Mouse (Mus musculus) MEL (cell line): ENCODE data around the gene Asb2. TPM values are rescaled to one million over a fixed set of nuclear protein-coding genes. Genes with fewer than 3 reads are reported as not detected.

ENCODE experiments used
- DNase-seq: peaks from one replicate; pipeline ENCODE4 v3.0.0; 2011; ENCODE audit warnings: low read depth, low spot score
- H3K27ac ChIP-seq: 2 replicates; pipeline ENCODE4 v1.5.1; 2012; ENCODE audit warnings: low read depth, mild to moderate bottlenecking, control low read depth, low read length, moderate library complexity; ENCODE audit not compliant: control insufficient read depth
- H3K27me3 ChIP-seq, 2 experiments: fragments of 150-350 bp in 1 of 2; sonication (generic) in 1 of 2; 2 replicates each; pipeline ENCODE4 v1.6.1; 2012; ENCODE audit warnings: low read length in 2 of 2, mild to moderate bottlenecking in 2 of 2, improper control_type of control experiment in 1 of 2, moderate library complexity in 1 of 2; ENCODE audit not compliant: insufficient read depth in 2 of 2, control insufficient read depth in 1 of 2
- H3K36me3 ChIP-seq, 2 experiments: 2 replicates each; pipeline ENCODE4 v1.6.1; 2012 to 2014; ENCODE audit warnings: low read length in 2 of 2, improper control_type of control experiment in 1 of 2, inconsistent platforms in 1 of 2, mild to moderate bottlenecking in 1 of 2; ENCODE audit not compliant: insufficient read depth in 2 of 2, control insufficient read depth in 1 of 2
- H3K4me1 ChIP-seq, 2 experiments: fragments of 150-350 bp in 1 of 2; sonication (generic) in 1 of 2; 2 replicates each; pipeline ENCODE4 v1.6.1; 2012; ENCODE audit warnings: low read length in 2 of 2, improper control_type of control experiment in 1 of 2, mild to moderate bottlenecking in 1 of 2; ENCODE audit not compliant: insufficient read depth in 2 of 2, control insufficient read depth in 1 of 2
- H3K4me3 ChIP-seq, 2 experiments: fragments of 150-350 bp in 1 of 2; sonication (generic) in 1 of 2; 2 replicates each; pipeline ENCODE4 v1.5.1; 2012; ENCODE audit warnings: low read depth in 2 of 2, low read length in 2 of 2, mild to moderate bottlenecking in 2 of 2, moderate library complexity in 2 of 2, control low read depth in 1 of 2, improper control_type of control experiment in 1 of 2; ENCODE audit not compliant: control insufficient read depth in 1 of 2, insufficient read depth in 1 of 2
- H3K79me2 ChIP-seq: 2 replicates; pipeline ENCODE4 v1.6.1; 2012; ENCODE audit warnings: mild to moderate bottlenecking, low read length, moderate library complexity; ENCODE audit not compliant: control insufficient read depth, poor library complexity, insufficient read depth
- H3K9ac ChIP-seq: 2 replicates; pipeline ENCODE4 v1.6.1; 2012; ENCODE audit warnings: low read depth, mild to moderate bottlenecking, control low read depth, low read length, moderate library complexity; ENCODE audit not compliant: control insufficient read depth, poor library complexity, severe bottlenecking
- H3K9me3 ChIP-seq: fragments of 150-350 bp; sonication (generic); replicated peaks from 2 replicates; pipeline ENCODE4 v1.6.1; 2012; ENCODE audit warnings: mild to moderate bottlenecking, low read length, improper control_type of control experiment, moderate library complexity; ENCODE audit not compliant: insufficient read depth
- BHLHE40 ChIP-seq: IDR thresholded peaks from 2 replicates; pipeline ENCODE4 v1.6.1; 2012; ENCODE audit warnings: low read depth, mild to moderate bottlenecking, inconsistent platforms, low read length, improper control_type of control experiment, borderline replicate concordance
- CHD1 ChIP-seq: IDR thresholded peaks from 2 replicates; pipeline ENCODE4 v1.6.1; 2012; ENCODE audit warnings: low read depth, mild to moderate bottlenecking, inconsistent platforms, low read length, improper control_type of control experiment
- CHD2 ChIP-seq: IDR thresholded peaks from 2 replicates; pipeline ENCODE4 v1.6.1; 2011; ENCODE audit warnings: low read length, improper control_type of control experiment
- CTCF ChIP-seq, 3 experiments: IDR thresholded peaks in 2 of 3; conservative IDR thresholded peaks in 1 of 3; 2 replicates each; pipeline ENCODE4 v1.5.1; 2011 to 2012; ENCODE audit warnings: low read length in 3 of 3, low read depth in 2 of 3, mild to moderate bottlenecking in 2 of 3, improper control_type of control experiment in 1 of 3, inconsistent platforms in 1 of 3, mixed read lengths in 1 of 3, moderate library complexity in 1 of 3; ENCODE audit not compliant: control insufficient read depth in 1 of 3, insufficient read depth in 1 of 3, poor library complexity in 1 of 3, severe bottlenecking in 1 of 3
- E2F4 ChIP-seq: IDR thresholded peaks from 2 replicates; pipeline ENCODE4 v1.6.1; 2011; ENCODE audit warnings: low read depth, low read length, improper control_type of control experiment, borderline replicate concordance
- ETS1 ChIP-seq: IDR thresholded peaks from 2 replicates; pipeline ENCODE4 v1.6.1; 2012; ENCODE audit warnings: low read depth, mild to moderate bottlenecking, inconsistent platforms, low read length, improper control_type of control experiment, moderate library complexity
- GABPA ChIP-seq: IDR thresholded peaks from 2 replicates; pipeline ENCODE4 v1.6.1; 2012; ENCODE audit warnings: low read depth, mild to moderate bottlenecking, inconsistent platforms, low read length, improper control_type of control experiment, moderate library complexity
- GATA1 ChIP-seq: IDR thresholded peaks from 2 replicates; pipeline ENCODE4 v1.6.1; 2011; ENCODE audit warnings: low read depth, low read length, improper control_type of control experiment
- MEF2A ChIP-seq: IDR thresholded peaks from 2 replicates; pipeline ENCODE4 v1.6.1; 2014; ENCODE audit warnings: low read depth, mild to moderate bottlenecking, inconsistent platforms, low read length, improper control_type of control experiment; ENCODE audit not compliant: poor library complexity, insufficient replicate concordance, severe bottlenecking; ENCODE audit errors: extremely low read depth
- MYB ChIP-seq: IDR thresholded peaks from 2 replicates; pipeline ENCODE4 v1.6.1; 2011; ENCODE audit warnings: mild to moderate bottlenecking, low read depth, low read length, improper control_type of control experiment
- NRF1 ChIP-seq: IDR thresholded peaks from 2 replicates; pipeline ENCODE4 v1.6.1; 2014; ENCODE audit warnings: low read depth, mild to moderate bottlenecking, inconsistent platforms, low read length, improper control_type of control experiment, moderate library complexity; ENCODE audit not compliant: poor library complexity, insufficient read depth, severe bottlenecking
- POLR2AphosphoS2 ChIP-seq: IDR thresholded peaks from 2 replicates; pipeline ENCODE4 v1.6.1; 2011; ENCODE audit warnings: low read length, improper control_type of control experiment
- POLR2AphosphoS5 ChIP-seq: IDR thresholded peaks from 2 replicates; pipeline ENCODE4 v1.6.1; 2012; ENCODE audit warnings: low read depth, borderline replicate concordance, mild to moderate bottlenecking, inconsistent platforms, low read length, moderate library complexity, mixed read lengths
- RAD21 ChIP-seq: IDR thresholded peaks from 2 replicates; pipeline ENCODE4 v1.6.1; 2011; ENCODE audit warnings: mild to moderate bottlenecking, low read depth, low read length, improper control_type of control experiment
- RCOR1 ChIP-seq: IDR thresholded peaks from 2 replicates; pipeline ENCODE4 v1.6.1; 2012; ENCODE audit warnings: low read depth, mild to moderate bottlenecking, inconsistent platforms, low read length, improper control_type of control experiment
- SIN3A ChIP-seq: IDR thresholded peaks from 2 replicates; pipeline ENCODE4 v1.6.1; 2012; ENCODE audit warnings: low read length, improper control_type of control experiment, inconsistent platforms
- SMC3 ChIP-seq: IDR thresholded peaks from 2 replicates; pipeline ENCODE4 v1.6.1; 2011; ENCODE audit warnings: low read depth, low read length, improper control_type of control experiment
- TBP ChIP-seq: IDR thresholded peaks from 2 replicates; pipeline ENCODE4 v1.8.0; 2011; ENCODE audit warnings: low read depth, low read length, improper control_type of control experiment
- UBTF ChIP-seq: IDR thresholded peaks from 2 replicates; pipeline ENCODE4 v1.6.1; 2012; ENCODE audit warnings: low read depth, mild to moderate bottlenecking, inconsistent platforms, low read length, improper control_type of control experiment, moderate library complexity, borderline replicate concordance; ENCODE audit not compliant: insufficient read depth
- USF1 ChIP-seq: IDR thresholded peaks from 2 replicates; pipeline ENCODE4 v1.6.1; 2014; ENCODE audit warnings: low read depth, mild to moderate bottlenecking, inconsistent platforms, low read length, improper control_type of control experiment, moderate library complexity
- USF2 ChIP-seq, 2 experiments: IDR thresholded peaks; 2 replicates each; pipeline ENCODE4 v1.6.1; 2011 to 2012; ENCODE audit warnings: improper control_type of control experiment in 2 of 2, low read length in 2 of 2, borderline replicate concordance in 1 of 2, inconsistent platforms in 1 of 2, low read depth in 1 of 2, mild to moderate bottlenecking in 1 of 2; ENCODE audit not compliant: insufficient read depth in 1 of 2
- ZNF384 ChIP-seq: IDR thresholded peaks from 2 replicates; pipeline ENCODE4 v1.6.1; 2012; ENCODE audit warnings: low read depth, mild to moderate bottlenecking, inconsistent platforms, low read length, improper control_type of control experiment
- polyA plus RNA-seq, 2 experiments: library from polyadenylated mRNA; stranded (reverse) in 1 of 2; unstranded in 1 of 2; fragments of >175 nt in 1 of 2; fragments of >200 nt in 1 of 2; gene quantifications; 2 replicates each; pipeline versions ENCODE4 v1.2.1 to v1.2.4; 2012; ENCODE audit warnings: low replicate concordance in 2 of 2, low read depth in 1 of 2; ENCODE audit not compliant: insufficient read length in 2 of 2, insufficient read depth in 1 of 2, missing spikeins in 1 of 2
- total RNA-seq: library from RNA; depleted of rRNA; stranded (reverse); fragments of 300-350 nt; gene quantifications from 2 replicates; pipeline ENCODE4 v1.2.3, GENCODE M21; 2012

Asb2 gene
- total and polyA plus RNA-seq, 3 experiments, result 0.18 TPM; not detected in 2

DNA sequence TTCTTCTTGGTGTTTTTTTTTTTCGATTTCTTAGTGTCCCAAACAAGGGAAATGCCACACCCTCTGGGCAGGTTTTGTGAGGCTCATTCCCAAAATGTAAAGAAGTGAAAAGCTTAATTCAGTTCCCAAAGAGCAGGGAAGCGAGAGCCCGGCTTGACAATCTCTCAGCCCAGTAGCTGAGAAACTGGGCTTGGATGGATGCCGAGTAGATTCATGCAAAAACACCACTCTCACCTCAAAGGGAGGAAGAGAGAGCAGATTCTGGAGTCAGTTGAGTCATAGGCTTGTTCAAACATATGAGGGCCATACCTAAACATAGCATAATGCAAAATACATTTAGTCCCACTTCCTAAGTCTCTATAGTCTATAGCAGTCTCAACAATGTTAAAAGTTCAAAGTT lies 24.4 kb upstream of the Asb2 start:
- no peak overlapping the region for H3K27ac ChIP-seq
- no peak overlapping the region for H3K9ac ChIP-seq
- no peak for DNase-seq
- H3K4me3 ChIP-seq, result no peak overlapping the region
- H3K27me3 ChIP-seq, result no peaks in the 10 kb centered on the region
- H3K79me2 ChIP-seq, result no peaks in the 10 kb centered on the region
- TF ChIP-seq GABPA, result no peak
- TF ChIP-seq USF1, result no peak
- TF ChIP-seq ETS1, result no peak
- no peak for TF ChIP-seq MEF2A
- no peak for TF ChIP-seq RCOR1
- no peak for TF ChIP-seq POLR2AphosphoS5
- no peak for TF ChIP-seq CHD2
- no peak for TF ChIP-seq POLR2AphosphoS2
- no peak for TF ChIP-seq BHLHE40
- TF ChIP-seq RAD21, result no peak
- no peak for TF ChIP-seq MYB
- TF ChIP-seq USF2 (IDR thresholded peaks at IDR 0.05; ENCODE audit: borderline replicate concordance in 1 of 2, insufficient read depth in 1 of 2, low read depth in 1 of 2, low read length in 2 of 2), result no peak
- no peak for TF ChIP-seq UBTF
- TF ChIP-seq TBP, result no peak
- no peak for TF ChIP-seq SMC3
- TF ChIP-seq CTCF (IDR thresholded peaks at IDR 0.05 in 2 of 3, conservative IDR thresholded peaks at IDR 0.05 in 1 of 3; ENCODE audit: control insufficient read depth in 1 of 3, insufficient read depth in 1 of 3, low read depth in 2 of 3, low read length in 3 of 3, poor library complexity in 1 of 3, severe bottlenecking in 1 of 3), result no peak
- TF ChIP-seq CHD1, result no peak
- no peak for TF ChIP-seq SIN3A
- no peak for TF ChIP-seq NRF1
- H3K9me3 ChIP-seq, result no peaks in the 10 kb centered on the region
- peaks cover 5 to 8% of the 10 kb centered on the region in 2 experiments for H3K4me1 ChIP-seq
- H3K36me3 ChIP-seq, result peaks cover 0 to 2% of the 10 kb centered on the region in 2 experiments; a peak in 2 of 4 replicates

DNA sequence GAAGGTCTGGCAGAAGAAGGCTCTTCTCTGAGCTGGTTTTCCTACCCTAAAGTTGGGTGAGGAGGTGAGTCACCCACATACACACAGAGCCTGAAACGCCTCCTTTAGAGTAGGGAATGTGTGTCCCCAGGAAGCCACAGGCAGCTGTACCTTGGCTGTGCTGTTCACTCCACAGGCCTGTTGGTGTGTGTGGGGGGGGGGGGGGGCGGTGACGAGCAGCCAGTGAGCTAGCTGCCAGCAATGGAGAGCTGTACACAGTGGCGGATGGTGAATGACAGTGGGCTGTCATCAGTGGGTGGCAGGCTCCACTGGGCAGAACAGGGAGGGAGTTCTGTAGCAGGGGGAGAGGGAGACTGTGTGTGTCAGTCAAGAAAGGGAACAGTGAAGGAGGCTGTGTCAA lies 21.0 kb upstream of the Asb2 start:
- no peaks in the 10 kb centered on the region for H3K27me3 ChIP-seq

More for the DNA sequence above, 21.0 kb upstream of the Asb2 start:
- Histone ChIP-seq H3K9me3 (no peaks in the 10 kb centered on the region), H3K4me3 (no peak overlapping the region), H3K27ac (no peak overlapping the region), H3K9ac (no peak overlapping the region), H3K36me3 (peaks cover 0 to 12% of the 10 kb centered on the region in 2 experiments; a peak in 2 of 4 replicates), H3K79me2 (no peaks in the 10 kb centered on the region), H3K4me1 (peaks cover 9 to 23% of the 10 kb centered on the region in 2 experiments)
- no peak for DNase-seq
- TF ChIP-seq GATA1 (no peak), ZNF384 (no peak), GABPA (no peak), E2F4 (no peak), ETS1 (no peak), POLR2AphosphoS2 (no peak)
